Mouse (Mus musculus) embryonic facial prominence, embryonic 14.5 days (tissue): Measurements from ENCODE around the gene Ptpn14. TPM values are rescaled to one million over a fixed set of nuclear protein-coding genes. Genes with fewer than 3 reads are reported as not detected.

Source experiments
- ATAC-seq: fragments of 200-750 bp; cut with Nextera tagmentation; 2 replicates; pipeline ENCODE4 v1.8.0; 2017; ENCODE audit warnings: low read depth, moderate number of reproducible peaks, moderate TSS enrichment
- DNase-seq: peaks from one replicate; pipeline ENCODE4 v3.0.0-alpha.2; 2015; ENCODE audit warnings: low spot score
- H3K27ac ChIP-seq: fragments of 300-500 bp; sonication (generic); replicated peaks from 2 replicates; pipeline ENCODE4 v1.5.1; 2014; ENCODE audit warnings: low read depth, mild to moderate bottlenecking, low read length, moderate library complexity
- H3K27me3 ChIP-seq: fragments of 300-500 bp; sonication (generic); replicated peaks from 2 replicates; pipeline ENCODE4 v1.6.1; 2014; ENCODE audit warnings: low read length; ENCODE audit not compliant: control insufficient read depth, insufficient read depth
- H3K36me3 ChIP-seq: fragments of 300-500 bp; sonication (generic); 2 replicates; pipeline ENCODE4 v1.6.1; 2014; ENCODE audit warnings: low read length, mixed read lengths; ENCODE audit not compliant: control insufficient read depth, insufficient read depth
- H3K4me1 ChIP-seq: fragments of 300-500 bp; sonication (generic); 2 replicates; pipeline ENCODE4 v1.6.1; 2014; ENCODE audit warnings: antibody characterized with exemption, low read length; ENCODE audit not compliant: control insufficient read depth, insufficient read depth
- H3K4me2 ChIP-seq: fragments of 300-500 bp; sonication (generic); 2 replicates; pipeline ENCODE4 v1.6.1; 2014; ENCODE audit warnings: low read depth, mild to moderate bottlenecking, low read length, moderate library complexity, mixed read lengths
- H3K4me3 ChIP-seq: fragments of 300-500 bp; sonication (generic); 2 replicates; pipeline ENCODE4 v1.5.1; 2014; ENCODE audit warnings: low read depth, mild to moderate bottlenecking, low read length
- H3K9ac ChIP-seq: fragments of 300-500 bp; sonication (generic); 2 replicates; pipeline ENCODE4 v1.6.1; 2014; ENCODE audit warnings: low read depth, mild to moderate bottlenecking, low read length, moderate library complexity, mixed read lengths
- H3K9me3 ChIP-seq: fragments of 300-500 bp; sonication (generic); 2 replicates; pipeline ENCODE4 v1.6.1; 2016; ENCODE audit warnings: low read length; ENCODE audit not compliant: control insufficient read depth
- WGBS: fragments of 180-500 bp; shearing (Covaris S2); extraction: QIAGEN DNeasy Blood & Tissue Kit; methylation state at CpG from one replicate; pipeline ENCODE4 v1.1.7; 2014; 5-methylcytosine and 5-hydroxymethylcytosine counted together
- polyA plus RNA-seq: library from polyadenylated mRNA; unstranded; fragments of >200 nt; fragmentation: Nextera tagmentation; extraction: Ambion mirVana; gene quantifications from 2 replicates; pipeline ENCODE4 v1.2.1, GENCODE M21; 2014

The Ptpn14 gene
- polyA plus RNA-seq, 1 experiment from 2014 or later = 12.5 TPM

- H3K9me3 ChIP-seq = no peaks in the 10 kb centered on the region
- no peak overlapping the region for H3K27ac ChIP-seq
- no peaks in the 10 kb centered on the region for H3K27me3 ChIP-seq
- no peaks in the 10 kb centered on the region for H3K4me1 ChIP-seq
- no peak overlapping the region for H3K9ac ChIP-seq
- no peak overlapping the region for H3K4me2 ChIP-seq
- H3K36me3 ChIP-seq = peaks cover 46% of the 10 kb centered on the region
- ATAC-seq = no peak
- DNase-seq = no peak
- 67% methylated on average over 13 of the region's 13 CpGs for WGBS
- H3K4me3 ChIP-seq = no peak overlapping the region
These were observed 170.6 kb downstream of the Ptpn14 start for GRCm38 (mm10) chr1:189898708-189899107.

GRCm38 (mm10) chr1:189899526-189899925 lies 171.5 kb downstream of the Ptpn14 start:
- WGBS = 87% methylated on average over 6 of the region's 6 CpGs

GRCm38 (mm10) chr1:189902413-189902812 lies 174.3 kb downstream of the Ptpn14 start:
- peaks cover 11% of the 10 kb centered on the region; the same call in 1 of the 2 replicates for H3K36me3 ChIP-seq
- H3K27ac ChIP-seq = no peak overlapping the region
- WGBS = 84% methylated on average over 9 of the region's 9 CpGs
- no peaks in the 10 kb centered on the region for H3K9me3 ChIP-seq
- H3K4me2 ChIP-seq = no peak overlapping the region
- no peak overlapping the region for H3K4me3 ChIP-seq
- no peaks in the 10 kb centered on the region for H3K27me3 ChIP-seq
- H3K4me1 ChIP-seq = no peaks in the 10 kb centered on the region
- DNase-seq = no peak
- ATAC-seq = peak; percentile 32; the same call in 1 of the 2 replicates
- H3K9ac ChIP-seq = no peak overlapping the region

More at GRCm38 (mm10) chr1:189899526-189899925, 171.5 kb downstream of the Ptpn14 start:
- no peak overlapping the region for H3K9ac ChIP-seq
- no peak overlapping the region for H3K4me3 ChIP-seq
- no peak for ATAC-seq
- H3K9me3 ChIP-seq = no peaks in the 10 kb centered on the region
- H3K36me3 ChIP-seq = peaks cover 38% of the 10 kb centered on the region
- no peak overlapping the region for H3K4me2 ChIP-seq
- no peaks in the 10 kb centered on the region for H3K27me3 ChIP-seq
- DNase-seq = no peak
- H3K27ac ChIP-seq = no peak overlapping the region
- H3K4me1 ChIP-seq = no peaks in the 10 kb centered on the region

- Histone ChIP-seq H3K27ac (no peak overlapping the region), H3K4me3 (no peak overlapping the region), H3K4me2 (no peak overlapping the region), H3K36me3 (peaks cover 8% of the 10 kb centered on the region; the same call in 1 of the 2 replicates), H3K27me3 (no peaks in the 10 kb centered on the region), H3K9me3 (no peaks in the 10 kb centered on the region), H3K4me1 (no peaks in the 10 kb centered on the region), H3K9ac (no peak overlapping the region; the same call in 1 of the 2 replicates)
- ATAC-seq (no peak), DNase-seq (no peak)
- WGBS = 80% methylated on average over 11 of the region's 11 CpGs
These were observed 175.1 kb downstream of the Ptpn14 start for GRCm38 (mm10) chr1:189903169-189903568.

- H3K36me3 ChIP-seq = peaks cover 15% of the 10 kb centered on the region
- H3K9me3 ChIP-seq = no peaks in the 10 kb centered on the region
- H3K27ac ChIP-seq = no peak overlapping the region
- no peak overlapping the region for H3K4me2 ChIP-seq
- no peak overlapping the region for H3K4me3 ChIP-seq
- 62% methylated on average over 13 of the region's 13 CpGs for WGBS
- H3K27me3 ChIP-seq = no peaks in the 10 kb centered on the region
- DNase-seq (no peak), ATAC-seq (no peak)
- H3K4me1 ChIP-seq = no peaks in the 10 kb centered on the region
- H3K9ac ChIP-seq = 0 out of 2 replicates have a peak overlapping the region, but pooled peaks have one; percentile 25
These were observed 182.7 kb downstream of the Ptpn14 start for GRCm38 (mm10) chr1:189910685-189911345.

- Histone ChIP-seq H3K4me1 (no peaks in the 10 kb centered on the region), H3K27ac (no peak overlapping the region), H3K27me3 (no peaks in the 10 kb centered on the region), H3K36me3 (peaks cover 15% of the 10 kb centered on the region), H3K4me3 (no peak overlapping the region), H3K9me3 (no peaks in the 10 kb centered on the region), H3K4me2 (no peak overlapping the region), H3K9ac (no peak overlapping the region)
- ATAC-seq (no peak), DNase-seq (no peak)
- 79% methylated on average over 21 of the region's 21 CpGs for WGBS
These were observed 185.2 kb downstream of the Ptpn14 start for GRCm38 (mm10) chr1:189913093-189913760.

- ATAC-seq (no peak), DNase-seq (no peak)
- no peaks in the 10 kb centered on the region for H3K27me3 ChIP-seq
- H3K36me3 ChIP-seq = peaks cover 11% of the 10 kb centered on the region
- H3K27ac ChIP-seq = no peak overlapping the region
- H3K9me3 ChIP-seq = no peaks in the 10 kb centered on the region
- peaks cover 12% of the 10 kb centered on the region for H3K4me1 ChIP-seq
- H3K4me2 ChIP-seq = no peak overlapping the region
- WGBS = 66% methylated on average over 10 of the region's 10 CpGs
- no peak overlapping the region for H3K9ac ChIP-seq
- no peak overlapping the region for H3K4me3 ChIP-seq
These were observed 188.5 kb downstream of the Ptpn14 start for GRCm38 (mm10) chr1:189916422-189917125.

- no peak overlapping the region for H3K4me2 ChIP-seq
- H3K36me3 ChIP-seq = peaks cover 11% of the 10 kb centered on the region
- H3K27me3 ChIP-seq = no peaks in the 10 kb centered on the region
- WGBS = 43% methylated on average over 4 of the region's 4 CpGs
- no peak overlapping the region for H3K9ac ChIP-seq
- no peak overlapping the region for H3K27ac ChIP-seq
- H3K4me1 ChIP-seq = peaks cover 13% of the 10 kb centered on the region
- ATAC-seq = no peak
- no peaks in the 10 kb centered on the region for H3K9me3 ChIP-seq
- H3K4me3 ChIP-seq = no peak overlapping the region
- no peak for DNase-seq
These were observed 189.0 kb downstream of the Ptpn14 start for GRCm38 (mm10) chr1:189917126-189917500.
